Mouse (Mus musculus): Measurements from ENCODE around the gene Gpr179.

Gpr179 gene

DNA sequence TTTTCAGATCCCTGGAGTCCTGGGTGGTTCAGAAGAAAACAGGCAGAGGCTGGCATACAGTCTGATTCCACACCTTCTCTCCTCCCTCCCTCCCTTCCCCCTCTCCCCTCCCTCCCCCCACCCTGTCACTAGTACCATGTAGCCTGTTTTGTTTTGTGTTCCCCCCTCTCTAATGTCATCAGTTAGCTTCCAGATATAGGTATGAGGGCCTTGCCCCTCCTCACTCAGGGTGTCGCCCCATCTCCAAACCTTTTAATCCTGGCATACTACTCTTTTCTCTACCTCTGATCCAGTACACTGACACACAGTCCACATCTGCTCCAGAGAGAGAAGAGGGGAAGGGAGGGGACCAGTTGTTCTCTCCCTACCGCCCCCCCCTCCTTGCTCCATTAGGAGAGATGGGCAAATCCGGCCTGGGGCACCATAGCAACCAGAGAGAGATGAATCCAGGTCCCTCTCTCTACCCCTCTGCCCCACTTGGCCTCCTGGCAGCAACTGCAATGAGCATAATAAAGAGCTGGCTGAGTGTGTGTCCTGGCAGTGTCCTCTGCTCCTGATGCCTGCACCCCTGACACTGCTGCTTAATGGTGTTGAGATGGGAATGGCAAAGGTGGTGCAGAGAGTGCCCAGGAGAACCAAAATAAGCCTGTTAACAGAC, at the start of gene Gpr179:
TSS of gene Gpr179 (minus strand) at position 51 of the 658 bp plus-strand sequence.
- CTCF ChIA-PET, result no interaction called here

GRCm38 (mm10) chr11:97401082-97401481, 49.2 kb upstream of the Gpr179 start:
- CTCF ChIA-PET, result interaction anchor here (0.6 kb wide), 1 partner anchor 58 kb away, joined by 3 read pairs; no protein-coding TSS in a partner anchor

DNA sequence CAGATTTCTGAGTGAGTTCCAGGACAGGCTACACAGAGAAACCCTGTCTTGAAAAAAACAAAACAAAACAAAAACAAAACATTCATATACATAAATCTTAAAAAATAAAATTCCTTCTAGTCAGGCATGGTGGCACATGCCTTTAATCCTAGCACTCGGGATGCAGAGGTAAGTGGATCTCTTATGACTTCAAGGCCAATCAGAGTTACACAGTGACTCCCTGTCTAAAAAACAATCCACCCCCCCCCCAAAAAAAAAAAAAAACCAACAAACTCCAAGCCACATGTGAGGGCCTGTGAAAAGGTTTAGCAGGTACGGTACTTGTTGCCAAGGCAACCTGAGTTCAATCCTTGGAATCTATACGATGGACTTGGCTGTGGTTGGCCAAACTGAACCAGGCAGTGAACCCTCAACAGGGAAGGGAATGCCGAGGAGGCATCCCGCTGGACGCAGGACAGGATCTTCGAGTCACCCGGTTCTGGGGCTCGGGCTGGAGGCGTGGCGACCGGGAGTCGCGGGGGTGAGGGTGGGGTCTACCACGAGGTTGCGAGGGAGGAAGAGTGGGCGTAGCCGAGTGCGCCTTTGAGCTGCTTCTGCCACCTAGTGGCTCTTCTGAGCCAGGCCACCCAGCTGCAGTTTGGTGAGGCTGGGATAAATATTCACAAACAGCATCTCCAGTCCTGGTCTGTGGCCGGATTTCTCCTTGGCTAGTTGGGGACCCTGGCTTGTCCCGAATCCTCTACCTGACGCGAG, 48.3 kb upstream of the Gpr179 start:
- CTCF ChIA-PET, result interaction anchor here (0.6 to 0.7 kb wide), 2 partner anchors 42 to 1135 kb away, joined by 3 to 11 read pairs; no protein-coding TSS in a partner anchor

- CTCF ChIA-PET, result no interaction called here
These were observed 46.6 kb upstream of the Gpr179 start for GRCm38 (mm10) chr11:97398506-97398905.

GRCm38 (mm10) chr11:97394146-97394545, 42.3 kb upstream of the Gpr179 start:
- CTCF ChIA-PET, result no interaction called here

GRCm38 (mm10) chr11:97393658-97394057, 41.8 kb upstream of the Gpr179 start:
- CTCF ChIA-PET, result no interaction called here

DNA sequence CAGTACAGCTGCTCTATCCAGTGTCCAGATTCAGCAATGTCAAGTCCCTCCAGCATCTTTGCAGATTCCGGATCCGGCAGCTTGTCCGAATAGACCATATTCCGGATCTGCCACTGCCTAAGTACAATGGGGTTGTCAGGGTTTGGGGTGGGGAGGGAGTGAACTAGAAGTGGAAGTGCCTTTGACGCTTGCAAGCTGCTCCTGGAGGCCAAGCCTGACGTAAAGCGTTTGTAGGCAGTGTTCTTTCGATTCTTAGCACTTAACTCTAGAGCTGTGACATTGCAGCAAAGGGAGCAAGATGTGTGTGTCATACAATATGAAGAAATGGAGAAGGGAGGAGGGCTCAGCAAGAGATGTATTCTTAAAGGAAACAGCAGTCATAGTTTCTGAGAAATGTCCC, 37.2 kb upstream of the Gpr179 start:
- CTCF ChIA-PET, result no interaction called here

GRCm38 (mm10) chr11:97387811-97388210, 35.9 kb upstream of the Gpr179 start:
- CTCF ChIA-PET, result no interaction called here

DNA sequence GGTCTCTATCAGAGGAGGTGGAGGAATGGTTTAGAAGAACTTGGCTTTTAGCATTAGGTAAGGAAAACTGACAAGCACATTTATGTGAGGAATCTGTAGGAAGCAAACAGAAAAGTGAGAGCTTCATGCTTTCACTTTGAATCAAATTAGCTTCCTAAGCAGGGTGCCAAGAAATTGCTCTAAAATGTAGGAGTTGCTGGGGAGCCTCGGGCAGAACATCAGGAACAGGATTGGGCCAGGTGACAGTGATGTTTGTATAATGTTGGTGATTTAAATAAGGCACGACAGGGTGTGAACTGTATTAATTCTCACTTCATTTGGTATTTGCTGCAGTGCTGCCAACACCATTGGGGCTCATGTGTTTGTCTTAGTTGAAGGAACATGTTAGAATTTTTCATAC, 31.9 kb upstream of the Gpr179 start:
- CTCF ChIA-PET, result no interaction called here

DNA sequence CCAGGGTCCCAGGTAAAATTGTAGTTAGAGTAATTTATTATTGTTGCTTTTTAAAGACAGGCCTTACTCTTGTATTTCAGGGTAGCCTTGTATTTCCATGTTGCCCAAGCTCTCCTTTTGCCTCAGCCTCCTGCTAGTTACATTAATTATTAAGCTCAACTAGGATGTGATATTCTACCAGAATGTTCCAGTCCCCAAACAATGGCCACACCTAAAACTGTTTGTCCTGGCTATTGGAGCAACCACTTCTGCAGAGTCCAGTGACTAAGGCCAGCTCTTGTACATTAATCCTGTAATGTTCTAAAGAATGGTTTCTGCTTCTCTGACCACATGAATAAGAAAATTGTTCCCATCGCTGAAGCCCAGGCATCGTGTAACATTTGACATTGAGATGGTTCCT, 31.1 kb upstream of the Gpr179 start:
- CTCF ChIA-PET, result no interaction called here

GRCm38 (mm10) chr11:97380036-97380435, 28.2 kb upstream of the Gpr179 start:
- CTCF ChIA-PET, result interaction anchor here (0.6 kb wide), 1 partner anchor 33 kb away, joined by 3 read pairs; no protein-coding TSS in a partner anchor

- CTCF ChIA-PET, result no interaction called here
These were observed 21.5 kb upstream of the Gpr179 start for GRCm38 (mm10) chr11:97373402-97373801.

GRCm38 (mm10) chr11:97372159-97372864, 20.4 kb upstream of the Gpr179 start:
- CTCF ChIA-PET, result interaction anchor here (0.6 kb wide), 1 partner anchor 1239 kb away, joined by 11 read pairs; no protein-coding TSS in a partner anchor

DNA sequence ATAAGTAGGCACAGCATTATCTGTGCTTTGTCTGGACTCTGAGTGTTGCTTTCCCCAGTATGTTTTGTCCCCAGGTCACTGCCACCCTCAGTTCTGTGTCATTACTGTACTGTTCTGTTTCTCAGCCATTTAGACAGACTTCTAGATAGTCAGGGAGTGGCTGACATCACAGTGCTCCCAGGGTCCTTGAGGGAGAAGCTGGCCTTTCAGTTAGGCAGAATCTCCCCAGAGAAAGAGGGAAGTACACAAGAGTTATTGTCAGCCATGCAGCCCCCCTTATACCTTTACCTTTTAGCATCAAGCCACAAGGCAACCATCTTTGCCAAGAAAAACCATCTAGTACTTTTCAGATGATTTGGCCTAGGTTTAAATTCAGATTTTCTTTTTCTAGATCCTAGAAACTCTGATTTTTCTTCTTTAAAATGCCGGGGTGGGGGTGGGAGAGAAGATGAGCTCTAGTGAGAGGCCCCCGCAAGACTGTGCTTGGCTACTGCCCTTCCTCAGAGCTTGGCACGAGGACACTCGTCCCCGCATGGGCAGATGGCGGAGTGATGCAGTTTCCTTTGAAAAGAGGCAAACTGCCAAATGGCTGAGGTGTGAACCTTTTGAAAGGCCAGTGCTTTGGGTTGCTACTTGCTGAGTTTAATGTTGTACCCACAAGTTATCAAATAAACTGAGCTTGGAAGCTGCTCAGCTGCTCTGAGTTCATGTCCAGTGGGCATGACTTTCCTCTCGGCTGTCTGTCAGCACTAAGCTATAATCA, 18.6 kb upstream of the Gpr179 start:
- CTCF ChIA-PET, result interaction anchor here (0.6 kb wide), 3 partner anchors 16 to 392 kb away, joined by 4 to 8 read pairs (median 5); no protein-coding TSS in a partner anchor

- CTCF ChIA-PET, result no interaction called here
These were observed 16.6 kb upstream of the Gpr179 start for GRCm38 (mm10) chr11:97368501-97368900.

GRCm38 (mm10) chr11:97365556-97365955, 13.7 kb upstream of the Gpr179 start:
- CTCF ChIA-PET, result interaction anchor here (0.5 to 0.7 kb wide), 2 partner anchors 338 to 1316 kb away, joined by 3 to 5 read pairs; partner anchors contain the start of gene Psmb3

- CTCF ChIA-PET, result no interaction called here
These were observed 11.7 kb upstream of the Gpr179 start for GRCm38 (mm10) chr11:97363644-97363995.

GRCm38 (mm10) chr11:97362943-97363643, 11.2 kb upstream of the Gpr179 start:
- CTCF ChIA-PET, result no interaction called here

DNA sequence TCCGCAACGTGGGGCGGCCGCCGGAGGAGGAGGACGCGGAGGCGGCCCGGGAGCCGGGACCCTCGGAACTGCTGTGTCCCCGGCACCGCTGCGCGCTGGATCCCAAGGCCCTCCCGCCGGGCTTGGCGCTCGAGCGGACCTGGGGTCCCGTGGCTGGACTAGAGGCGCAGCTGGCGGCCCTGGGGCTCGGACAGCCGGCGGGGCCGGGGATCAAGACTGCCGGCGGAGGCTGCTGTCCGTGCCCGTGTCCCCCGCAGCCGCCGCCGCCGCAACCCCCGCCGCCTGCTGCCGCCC, 10.7 kb upstream of the Gpr179 start:
- CTCF ChIA-PET, result no interaction called here

- CTCF ChIA-PET, result no interaction called here
These were observed 10.2 kb upstream of the Gpr179 start, which contains the start of gene Socs7 for GRCm38 (mm10) chr11:97361948-97362648. Socs7 (plus strand) TSS chr11:97362551.
